Mouse (Mus musculus) lung, adult 2 months (tissue): Measurements from ENCODE around the gene Mrtfa.

Source experiments
- CTCF ChIP-seq: fragments of 200-500 bp; IDR thresholded peaks from 2 replicates; pipeline ENCODE4 v1.5.1; 2011; ENCODE audit warnings: mild to moderate bottlenecking, low read length, control low read depth; ENCODE audit not compliant: insufficient read depth
- POLR2A ChIP-seq: fragments of 200-500 bp; IDR thresholded peaks from 2 replicates; pipeline ENCODE4 v1.6.1; 2011; ENCODE audit warnings: low read depth, mild to moderate bottlenecking, control low read depth, low read length, borderline replicate concordance; ENCODE audit errors: extremely low read depth

GRCm38 (mm10) chr15:81155845-81156244, 34.7 kb downstream of the Mrtfa start:
- no peak for TF ChIP-seq POLR2A
- TF ChIP-seq CTCF, result no peak
